Mouse (Mus musculus) mouse embryonic stem cell (cell line): Measurements from ENCODE around the gene Qrfp.

Source experiments
- in situ Hi-C, 2 experiments: fragments of 300-500 bp; cut with MboI; formaldehyde crosslinking; loops; 1 replicate in 1 of 2; 3 replicates in 1 of 2; pipeline ENCODE4 v1.14.3; 2019 to 2020; ENCODE audit warnings: low sequenced_read_pairs in 2 of 2, low pct_unique_long_range_greater_than_20kb in 1 of 2, mixed read lengths in 1 of 2; ENCODE audit not compliant: unreplicated experiment in 1 of 2

Qrfp gene

GRCm38 (mm10) chr2:31788227-31788626 lies 22.2 kb downstream of the Qrfp start:
- in situ Hi-C loops: loop anchor here in 1 of 2 experiments (5.0 kb wide), 1 partner anchor 66 kb away; no protein-coding TSS in a partner anchor

- in situ Hi-C loops: loop anchor here in 1 of 2 experiments (5.0 kb wide), 1 partner anchor 65 kb away; no protein-coding TSS in a partner anchor
These were observed 23.4 kb downstream of the Qrfp start for GRCm38 (mm10) chr2:31787029-31787428.

- in situ Hi-C loops: loop anchor here in 1 of 2 experiments (5.0 kb wide), 1 partner anchor 63 kb away; no protein-coding TSS in a partner anchor
These were observed 25.3 kb downstream of the Qrfp start for GRCm38 (mm10) chr2:31785074-31785473.

GRCm38 (mm10) chr2:31782958-31783602 lies 27.3 kb downstream of the Qrfp start:
- in situ Hi-C loops: no loop called here

GRCm38 (mm10) chr2:31779258-31779657 lies 31.1 kb downstream of the Qrfp start:
- in situ Hi-C loops: no loop called here

- in situ Hi-C loops: no loop called here
These were observed 33.9 kb downstream of the Qrfp start for GRCm38 (mm10) chr2:31776479-31776878.

- in situ Hi-C loops: no loop called here
These were observed 39.5 kb downstream of the Qrfp start for GRCm38 (mm10) chr2:31770781-31771441.

GRCm38 (mm10) chr2:31769631-31770111 lies 40.7 kb downstream of the Qrfp start:
- in situ Hi-C loops: no loop called here

GRCm38 (mm10) chr2:31769115-31769514 lies 41.3 kb downstream of the Qrfp start:
- in situ Hi-C loops: no loop called here

- in situ Hi-C loops: no loop called here
These were observed 42.6 kb downstream of the Qrfp start for GRCm38 (mm10) chr2:31767815-31768214.

- in situ Hi-C loops: no loop called here
These were observed 43.3 kb downstream of the Qrfp start for GRCm38 (mm10) chr2:31767104-31767503.

GRCm38 (mm10) chr2:31763271-31763670 lies 47.1 kb downstream of the Qrfp start:
- in situ Hi-C loops: no loop called here

GRCm38 (mm10) chr2:31762853-31763252 lies 47.5 kb downstream of the Qrfp start:
- in situ Hi-C loops: no loop called here

GRCm38 (mm10) chr2:31762155-31762554 lies 48.2 kb downstream of the Qrfp start:
- in situ Hi-C loops: no loop called here

GRCm38 (mm10) chr2:31761585-31761984 lies 48.8 kb downstream of the Qrfp start:
- in situ Hi-C loops: no loop called here

- in situ Hi-C loops: no loop called here
These were observed 49.3 kb downstream of the Qrfp start for GRCm38 (mm10) chr2:31761115-31761531.

- in situ Hi-C loops: no loop called here
These were observed 49.9 kb downstream of the Qrfp start for GRCm38 (mm10) chr2:31760486-31760885.

- in situ Hi-C loops: no loop called here
These were observed 50.5 kb downstream of the Qrfp start for GRCm38 (mm10) chr2:31759751-31760460.

- in situ Hi-C loops: no loop called here
These were observed 51.4 kb downstream of the Qrfp start for GRCm38 (mm10) chr2:31758966-31759365.
